Mouse (Mus musculus) ZHBTc4 (cell line): ENCODE measurements around the gene Olfr874.

Experiments used
- DNase-seq: peaks from one replicate; pipeline ENCODE4 v3.0.0-alpha.2; 2011; ENCODE audit warnings: low read depth, low spot score

Olfr874 gene

DNA sequence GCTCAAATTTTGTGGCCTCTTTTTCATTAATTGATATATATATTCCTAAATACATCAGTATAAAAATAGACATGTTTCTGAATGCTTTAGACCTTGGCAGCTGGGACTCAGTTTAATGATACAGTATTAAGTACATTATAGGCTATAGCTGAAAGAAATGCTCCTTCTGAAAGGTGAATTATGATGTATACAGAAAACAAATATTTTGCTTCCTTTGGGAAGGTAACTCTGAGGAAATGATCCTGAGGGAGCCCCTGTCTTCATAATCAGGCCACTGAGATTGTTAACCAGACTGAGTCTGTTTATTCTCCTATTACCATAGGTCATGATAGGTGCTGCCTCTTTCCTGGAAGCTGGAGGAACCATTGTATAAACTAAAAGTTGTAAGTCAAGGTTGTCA, at the start of gene Olfr874:
Olfr874 (plus strand) TSS at position 301 of the 400 bp plus-strand sequence.
- no peak for DNase-seq

DNA sequence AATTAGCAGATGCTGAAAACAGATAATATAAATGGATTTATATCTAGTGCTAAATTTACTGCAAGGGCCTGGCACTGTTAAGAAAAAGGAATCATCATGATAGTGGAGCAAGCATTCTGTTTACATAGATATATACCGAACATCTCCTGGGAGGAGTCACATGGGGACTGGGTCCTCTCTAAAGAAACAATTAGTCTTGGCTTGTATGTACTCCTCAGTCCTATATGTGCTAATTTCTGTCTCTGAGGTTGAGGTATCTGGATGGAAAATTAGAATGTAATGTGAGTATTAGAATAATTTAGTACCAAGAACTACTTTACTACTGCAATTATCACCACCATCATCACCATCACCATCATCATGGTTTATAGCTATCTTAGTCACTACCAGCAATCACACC, 28.8 kb upstream of the Olfr874 start, which contains the start of gene Olfr160:
Olfr160 (minus strand) TSS at position 101 of the 400 bp plus-strand sequence.
- DNase-seq, result no peak

DNA sequence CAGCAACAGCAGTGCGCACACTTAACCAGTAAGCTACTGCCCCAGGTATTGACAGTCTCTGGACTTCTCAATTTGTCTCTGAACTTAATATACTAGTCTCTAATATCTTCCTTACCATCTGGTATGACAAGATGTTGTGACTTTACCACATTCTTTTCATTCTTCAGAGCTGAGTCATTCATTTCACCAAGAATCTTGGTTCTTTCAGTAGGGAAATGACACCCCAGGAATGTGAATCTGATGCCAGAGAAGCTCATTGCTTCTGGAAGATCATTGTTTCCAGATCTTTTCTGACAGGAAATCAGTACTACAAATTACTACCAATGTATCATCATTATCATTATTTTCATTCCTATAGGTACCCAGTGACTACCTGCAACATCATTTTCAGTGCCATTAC, 10.6 kb upstream of the Olfr874 start:
- no peak for DNase-seq

DNA sequence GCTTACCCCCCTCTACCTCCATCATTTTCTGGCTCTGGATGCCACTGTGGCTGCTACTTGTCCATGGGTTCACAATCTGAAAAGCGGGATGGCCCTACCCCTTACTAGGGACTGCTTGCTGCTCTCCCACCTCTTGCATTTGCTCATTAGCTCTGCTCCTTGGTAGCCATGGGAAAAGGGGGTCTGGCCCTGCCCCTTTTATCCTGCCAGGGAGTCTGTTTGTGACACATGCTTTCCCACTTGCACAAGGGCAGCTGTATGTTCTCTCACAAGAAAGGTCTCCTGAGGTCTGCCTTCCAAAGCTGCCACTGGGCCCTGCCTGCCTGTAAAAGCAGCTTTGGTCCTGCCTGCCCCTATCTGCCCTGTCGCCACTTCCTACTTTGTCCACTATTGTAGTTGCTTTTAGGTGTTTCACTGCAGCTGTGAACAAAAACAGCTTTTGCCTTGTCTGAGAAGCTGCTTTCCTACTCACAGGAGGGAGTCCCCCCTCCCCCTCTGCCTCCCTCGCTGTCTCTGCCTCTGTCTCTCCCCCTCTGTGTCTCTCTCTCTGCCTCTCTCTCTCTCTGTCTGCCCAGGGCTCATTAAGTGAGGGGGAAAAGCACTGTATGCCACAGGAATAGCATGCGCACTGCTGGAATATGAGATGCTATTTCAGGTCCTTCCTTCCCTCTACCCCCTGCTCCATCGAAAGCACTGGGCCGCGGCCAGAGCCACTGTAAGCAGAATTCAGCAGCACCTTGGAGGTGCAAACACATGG, 5.6 kb downstream of the Olfr874 start:
- DNase-seq, result peak; percentile 83

DNA sequence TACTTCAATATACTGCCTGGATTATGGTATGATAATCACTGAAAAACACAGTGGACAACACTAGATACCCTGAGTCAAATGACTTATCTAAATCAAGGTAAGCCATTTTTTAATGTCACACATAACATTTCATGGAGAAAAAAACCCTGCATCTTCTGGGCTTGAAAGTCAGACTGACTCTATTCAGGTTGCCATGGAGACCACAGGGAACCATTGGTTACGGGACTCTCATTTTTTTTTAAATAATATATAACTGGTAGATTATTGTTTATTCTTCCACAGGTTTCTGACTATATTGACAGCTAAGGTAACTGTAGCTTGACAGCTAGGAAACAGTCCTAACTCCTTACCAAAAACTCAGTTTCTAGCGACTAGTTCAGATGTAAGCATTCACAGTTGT, 6.6 kb downstream of the Olfr874 start:
- peak; percentile 29 for DNase-seq

DNA sequence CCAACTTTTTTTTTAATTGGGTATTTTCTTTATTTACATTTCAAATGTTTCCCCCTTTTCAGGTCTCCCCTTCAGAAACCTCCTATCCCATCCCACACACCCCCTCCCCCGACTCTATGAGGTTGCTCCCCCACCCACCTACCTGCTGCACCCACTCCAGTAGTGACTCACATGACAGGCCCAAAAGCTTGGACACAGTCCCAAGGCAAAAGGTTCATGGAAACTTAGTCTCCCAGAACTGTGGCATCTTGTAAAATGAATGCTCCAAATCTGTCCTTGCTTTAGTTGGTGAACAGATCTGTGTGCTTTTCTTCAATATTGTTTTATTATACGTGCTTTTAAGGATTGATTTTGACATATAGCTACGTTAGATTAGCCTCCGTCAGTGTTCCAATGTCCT, 7.1 kb downstream of the Olfr874 start:
- no peak for DNase-seq

DNA sequence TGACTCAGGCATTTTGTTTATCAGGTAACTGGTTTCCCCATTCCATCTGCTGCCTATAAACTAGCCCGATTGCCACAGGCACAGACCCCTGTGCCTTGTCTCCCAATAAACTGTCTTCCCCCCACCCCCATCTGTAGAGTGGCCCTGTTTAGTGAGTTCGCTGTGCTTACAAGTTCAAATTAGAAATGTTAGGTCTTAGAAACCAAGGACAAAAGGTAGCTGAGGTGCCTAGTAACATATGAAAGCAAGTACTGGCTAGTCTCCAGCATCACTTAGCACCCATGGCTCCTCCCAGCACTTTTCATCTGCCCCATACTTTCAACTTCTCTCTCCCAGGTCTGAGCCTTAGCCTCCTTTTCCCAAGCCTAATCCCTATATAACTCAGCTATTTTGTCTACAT, 16.8 kb downstream of the Olfr874 start:
- peak; percentile 14 for DNase-seq

DNA sequence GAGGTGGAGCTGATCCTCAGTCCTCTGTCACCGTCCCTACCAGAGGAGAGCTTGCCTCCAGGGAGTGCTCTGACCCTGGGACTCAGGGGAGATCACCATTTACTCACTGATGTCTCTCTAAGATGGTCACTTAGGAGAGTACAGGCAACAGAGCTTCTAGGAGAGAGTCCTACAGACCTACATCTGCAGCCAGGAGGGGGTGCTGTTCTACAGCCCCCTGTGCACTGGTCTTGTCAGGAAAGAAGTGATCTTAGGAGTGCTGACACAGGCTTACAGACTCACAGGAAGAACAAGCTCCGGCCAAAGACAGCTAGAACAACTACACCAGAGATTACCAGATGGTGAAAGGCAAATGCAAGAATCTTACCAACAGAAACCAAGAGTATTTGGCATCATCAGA, 17.6 kb downstream of the Olfr874 start:
- peak; percentile 70 for DNase-seq

DNA sequence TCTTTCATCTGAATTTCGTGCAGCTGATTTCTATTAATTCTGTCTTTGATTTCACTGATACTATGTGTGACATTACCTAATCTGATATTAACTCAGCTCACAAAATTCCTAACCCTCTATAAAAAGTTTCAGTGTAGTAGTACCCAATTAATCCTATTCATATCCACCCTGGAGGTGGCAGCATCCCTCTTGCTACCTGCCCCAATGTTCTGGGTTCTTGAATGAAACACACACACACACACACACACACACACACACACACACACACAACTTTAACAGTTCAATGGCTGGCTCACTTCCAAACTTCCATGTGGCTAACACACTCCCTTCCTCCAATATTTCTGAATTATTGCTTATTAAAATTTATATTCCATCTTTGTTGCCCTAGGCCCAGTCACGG, 25.8 kb downstream of the Olfr874 start:
- DNase-seq, result no peak

DNA sequence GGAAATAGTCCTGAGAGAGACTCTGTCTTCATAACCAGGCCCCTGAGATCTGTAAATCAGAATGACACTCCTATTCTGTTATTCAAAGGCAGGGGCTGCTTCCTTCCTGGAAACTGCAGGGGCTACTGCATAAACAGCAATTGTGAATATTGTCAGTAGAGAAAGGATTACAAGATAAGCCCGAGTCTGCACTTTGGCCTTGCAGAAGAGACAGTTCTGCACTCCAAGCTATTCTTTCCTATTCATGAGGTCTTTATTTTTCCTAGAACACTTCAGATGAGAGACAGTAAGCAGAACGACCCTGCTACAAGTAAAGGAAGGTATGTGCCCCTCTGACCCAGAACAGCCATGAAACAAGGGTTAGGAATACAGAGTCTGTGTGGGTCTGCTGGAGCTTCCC, 26.9 kb downstream of the Olfr874 start, which contains the start of gene Olfr875:
Olfr875 (plus strand) TSS at position 99 of the 400 bp plus-strand sequence.
- no peak for DNase-seq

DNA sequence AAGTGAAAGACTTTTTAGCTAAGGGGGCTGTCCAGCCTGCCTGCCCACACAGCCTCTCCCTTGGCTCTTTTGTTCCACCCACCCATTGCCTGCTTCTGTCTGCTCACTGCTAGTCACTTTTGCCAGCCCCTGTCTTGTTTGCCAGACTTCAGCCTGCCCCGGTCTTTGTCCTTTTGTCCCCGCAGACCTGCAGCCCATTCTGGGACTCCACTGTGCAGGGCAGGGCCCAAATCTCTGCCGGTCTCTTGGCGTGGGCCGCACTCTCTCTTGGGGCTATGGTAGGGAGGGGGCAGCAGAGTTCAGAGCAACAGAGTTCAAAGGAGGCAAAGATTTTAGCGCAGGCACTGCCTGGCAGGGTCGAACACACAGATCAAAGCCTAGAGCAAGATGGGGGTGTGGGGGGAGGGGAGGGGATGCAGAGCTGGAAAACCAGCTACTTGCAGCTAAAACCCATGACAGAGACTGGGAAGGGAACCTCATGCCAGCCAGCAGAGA, 37.9 kb downstream of the Olfr874 start:
- DNase-seq, result peak; percentile 81

DNA sequence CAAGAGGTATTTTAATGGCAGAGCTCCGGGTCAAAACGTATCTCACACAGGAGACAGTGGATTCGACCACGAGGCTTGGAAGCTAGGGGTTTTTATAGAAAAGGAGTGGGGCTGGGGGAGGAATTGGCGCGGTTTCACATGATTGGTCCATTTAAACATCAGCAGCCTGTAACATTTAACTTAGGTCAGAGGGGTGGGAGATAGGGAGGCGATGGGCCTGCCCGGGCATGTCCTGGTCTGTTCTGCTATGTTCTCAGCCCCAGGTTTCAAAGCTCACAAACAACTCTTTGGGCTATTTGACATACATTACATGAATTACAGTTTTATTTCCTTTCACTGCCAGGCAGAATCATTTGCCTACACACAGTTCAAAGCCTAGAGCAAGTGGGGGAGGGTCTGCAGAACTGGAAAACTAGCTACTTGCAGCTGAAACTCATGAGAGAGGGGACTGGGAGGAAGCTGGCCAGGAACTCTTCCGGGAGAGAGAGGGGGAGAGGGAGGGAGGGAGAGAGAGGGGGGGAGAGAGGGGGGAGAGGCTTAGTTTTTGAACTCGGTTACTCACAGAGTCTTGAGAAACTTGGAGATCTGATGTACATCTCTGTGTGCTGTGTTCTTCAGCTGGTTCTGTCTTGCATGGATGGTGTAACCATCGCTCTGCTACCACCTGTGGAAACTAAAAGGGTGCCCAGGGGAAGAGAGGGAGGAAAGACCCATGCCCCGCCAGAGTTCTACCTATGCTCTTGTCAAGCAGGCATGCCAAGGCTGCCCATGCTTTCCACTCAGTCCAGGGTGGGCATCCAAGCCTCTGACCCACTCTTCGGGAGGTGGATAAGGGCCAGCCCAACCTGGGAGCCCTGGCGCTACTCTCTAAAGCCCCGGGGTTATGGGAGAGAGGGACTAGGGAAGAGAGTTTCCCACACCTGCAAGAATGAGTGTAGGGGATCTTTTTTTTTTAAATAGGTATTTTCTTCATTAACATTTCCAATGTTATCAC, 38.8 kb downstream of the Olfr874 start:
- DNase-seq, result peak; percentile 68

DNA sequence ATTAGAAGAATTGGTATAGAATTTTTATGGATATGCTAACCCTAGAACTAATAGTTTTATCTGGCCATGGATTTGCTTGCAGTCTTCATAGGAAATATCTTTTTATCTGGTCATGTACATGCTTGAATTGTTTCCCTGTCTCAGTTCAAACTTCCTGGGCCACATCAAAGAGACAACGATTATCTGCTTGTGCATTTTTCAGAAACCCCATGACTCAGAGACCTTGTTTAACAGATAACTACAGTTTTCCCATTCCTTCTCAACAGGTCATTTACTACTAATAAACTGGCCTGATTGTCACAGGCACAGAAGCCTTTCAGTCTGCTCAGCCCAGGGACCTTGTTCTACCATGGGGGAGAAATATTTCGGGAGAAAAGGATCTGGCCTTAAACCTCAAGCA, 41.5 kb downstream of the Olfr874 start:
- DNase-seq, result no peak
